Comparison of ENCODE assay signal across 27 mouse cellular contexts in the genomic region with DNA sequence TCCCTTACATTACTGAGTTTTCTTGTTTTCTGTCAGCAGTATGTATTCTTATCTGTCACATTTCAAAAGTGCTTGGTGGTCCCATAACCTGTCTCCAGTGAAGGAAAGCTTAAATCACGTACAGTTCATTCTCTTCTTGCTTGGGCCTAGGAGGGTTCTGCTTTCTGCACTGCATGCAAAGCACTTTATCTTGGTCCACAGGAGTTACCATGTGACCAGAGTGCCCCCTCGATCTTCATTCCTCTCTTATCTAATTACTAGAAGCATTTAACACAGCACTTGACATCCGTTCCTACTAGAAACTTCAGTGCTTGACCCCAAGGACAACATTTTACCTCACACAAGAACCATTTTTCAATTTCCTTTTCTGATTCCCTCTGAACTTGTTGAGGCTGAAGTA.
"Had no signal": no experiment of that assay in that cellular context is flagged by ENCODE, and none has a peak within 500 bp of the region (broad histone marks: within the 10 kb centered on the region; RNA-seq: fewer than 3 reads in every experiment).

No protein-coding gene starts in this region.

- H3K27ac ChIP-seq: gastrocnemius, adult 2 months; hindbrain, embryonic 10.5 days; hindbrain, embryonic 12.5 days; hindbrain, embryonic 14.5 days; kidney, embryonic 15.5 days; kidney, postnatal 0 days; limb, embryonic 13.5 days; limb, embryonic 15.5 days; liver, embryonic 12.5 days; liver, embryonic 14.5 days had no signal

- H3K4me2 ChIP-seq: heart, embryonic 11.5 days; hindbrain, embryonic 12.5 days; hindbrain, embryonic 14.5 days; kidney, embryonic 15.5 days; limb, embryonic 13.5 days; limb, embryonic 15.5 days; liver, embryonic 12.5 days had no signal

- H3K9me3 ChIP-seq: hindbrain, embryonic 10.5 days; hindbrain, embryonic 12.5 days; kidney, embryonic 15.5 days; limb, embryonic 13.5 days; limb, embryonic 15.5 days; liver, embryonic 12.5 days had no signal

- H3K36me3 ChIP-seq: hindbrain, embryonic 10.5 days; hindbrain, embryonic 12.5 days; kidney, embryonic 15.5 days; limb, embryonic 13.5 days; limb, embryonic 15.5 days; liver, embryonic 12.5 days had no signal

- ATAC-seq: hindbrain, embryonic 16.5 days; inflammation-experienced regulatory T-cells, adult 6 months; intestine, embryonic 16.5 days; liver, embryonic 12.5 days had no signal

- H3K4me1 ChIP-seq: hindbrain, embryonic 10.5 days; hindbrain, embryonic 12.5 days; kidney, embryonic 15.5 days; limb, embryonic 13.5 days; limb, embryonic 15.5 days; liver, embryonic 12.5 days had no signal

- H3K9ac ChIP-seq: hindbrain, embryonic 12.5 days; hindbrain, embryonic 14.5 days; kidney, embryonic 15.5 days; limb, embryonic 13.5 days; limb, embryonic 15.5 days; liver, embryonic 12.5 days; liver, embryonic 14.5 days had no signal

- H3K4me3 ChIP-seq: gastrocnemius, adult 2 months; hindbrain, embryonic 10.5 days; hindbrain, embryonic 12.5 days; kidney, embryonic 15.5 days; limb, embryonic 13.5 days; limb, embryonic 15.5 days; liver, embryonic 12.5 days had no signal

- DNase-seq: gastrocnemius, adult 2 months; gastrocnemius, postnatal 10 days; gastrocnemius, postnatal 25 days; heart, adult 18-20 months; heart, postnatal 10 days; heart, postnatal 4 days; kidney, adult 11 months; kidney, adult 2 months; kidney, adult 9 months; kidney, postnatal 14 days; kidney, postnatal 36 days; layer of hippocampus, adult 9-11 months; layer of hippocampus, postnatal 36 days; left cerebral cortex, postnatal 4 days had no signal

- H3K27me3 ChIP-seq: hindbrain, embryonic 12.5 days; kidney, embryonic 15.5 days; limb, embryonic 15.5 days; liver, embryonic 12.5 days had no signal
